Mouse (Mus musculus): ENCODE results near the gene Adamtsl1. TPM values are rescaled to one million over a fixed set of nuclear protein-coding genes. Genes with fewer than 3 reads are reported as not detected.

Adamtsl1 gene
- polyA plus RNA-seq (2014; fragmentation: Illumina TruSeq; extraction: RNeasy Lipid Tissue Mini Kit (QIAGEN cat#74804); ENCODE audit: low read depth, low replicate concordance), result 0.34 TPM

GRCm38 (mm10) chr4:85513792-85514191 is at the start of gene Adamtsl1:
Adamtsl1 (plus strand) TSS chr4:85514172.

